Mouse (Mus musculus): ENCODE data around the gene Gm43552. TPM values are rescaled to one million over a fixed set of nuclear protein-coding genes. Genes with fewer than 3 reads are reported as not detected.
A peak's percentile ranks its signal among the peaks of the same experiment; 100 is the strongest.
"Not testable (repeated sequence)": the region's sequence is repeated elsewhere in the genome, so short reads cannot be mapped to it uniquely, and the experiment has no call there.

Gm43552 gene
- polyA plus RNA-seq, 1 experiment: not detected

- Histone ChIP-seq H3K9ac (ENCODE audit: low read depth, poor library complexity, severe bottlenecking) (peak overlapping the region; percentile 80), H3K27ac (ENCODE audit: insufficient read depth, low read length) (peak overlapping the region; percentile 80), H3K36me3 (ENCODE audit: control insufficient read depth, insufficient read depth, low read length, poor library complexity, severe bottlenecking) (peaks cover 12% of the 10 kb centered on the region), H3K4me3 (ENCODE audit: low read depth, low read length) (peak overlapping the region; percentile 81), H3K4me1 (ENCODE audit: control insufficient read depth, insufficient read depth, low read length) (peaks cover 3% of the 10 kb centered on the region), H3K27me3 (ENCODE audit: control insufficient read depth, insufficient read depth, low read length, poor library complexity, severe bottlenecking) (no peaks in the 10 kb centered on the region), H3K9me3 (replicated peaks; ENCODE audit: control insufficient read depth, insufficient read depth, low read length, poor library complexity, severe bottlenecking) (no peaks in the 10 kb centered on the region)
- TF ChIP-seq EP300 (IDR thresholded peaks at IDR 0.05; ENCODE audit: insufficient read depth, low read depth, low read length): no peak
- no peak for TF ChIP-seq CTCF (IDR thresholded peaks at IDR 0.05; ENCODE audit: low read depth, low read length)
- no peak for TF ChIP-seq POLR2A (IDR thresholded peaks at IDR 0.05; ENCODE audit: insufficient read depth, low read length)
Observed at GRCm38 (mm10) chr5:65537420-65538071, 44.9 kb upstream of the Gm43552 start.

- Histone ChIP-seq H3K4me1 (ENCODE audit: control insufficient read depth, insufficient read depth, low read length) (peaks cover 3% of the 10 kb centered on the region), H3K27me3 (ENCODE audit: control insufficient read depth, insufficient read depth, low read length, poor library complexity, severe bottlenecking) (no peaks in the 10 kb centered on the region), H3K9ac (ENCODE audit: low read depth, poor library complexity, severe bottlenecking) (peak within 1 kb of the TSS; percentile 80), H3K4me3 (ENCODE audit: low read depth, low read length) (peak within 1 kb of the TSS; percentile 89), H3K36me3 (ENCODE audit: control insufficient read depth, insufficient read depth, low read length, poor library complexity, severe bottlenecking) (peaks cover 5% of the 10 kb centered on the region), H3K9me3 (replicated peaks; ENCODE audit: control insufficient read depth, insufficient read depth, low read length, poor library complexity, severe bottlenecking) (no peaks in the 10 kb centered on the region), H3K27ac (ENCODE audit: insufficient read depth, low read length) (peak within 1 kb of the TSS; percentile 80)
- peak; percentile 59 for TF ChIP-seq POLR2A (IDR thresholded peaks at IDR 0.05; ENCODE audit: insufficient read depth, low read length)
- no peak for TF ChIP-seq EP300 (IDR thresholded peaks at IDR 0.05; ENCODE audit: insufficient read depth, low read depth, low read length)
Observed at GRCm38 (mm10) chr5:65536751-65537419, 44.3 kb upstream of the Gm43552 start, which contains the start of the genes Smim14 and Ube2k. TSS of gene Smim14 (minus strand) at chr5:65537184. TSS of gene Ube2k (plus strand) at chr5:65537233.

- not testable (repeated sequence) for H3K27me3 ChIP-seq (ENCODE audit: control insufficient read depth, insufficient read depth, low read length, poor library complexity, severe bottlenecking); H3K9me3 ChIP-seq (replicated peaks; ENCODE audit: control insufficient read depth, insufficient read depth, low read length, poor library complexity, severe bottlenecking); H3K4me1 ChIP-seq (ENCODE audit: control insufficient read depth, insufficient read depth, low read length); H3K36me3 ChIP-seq (ENCODE audit: control insufficient read depth, insufficient read depth, low read length, poor library complexity, severe bottlenecking)
- H3K27ac ChIP-seq (ENCODE audit: insufficient read depth, low read length): peak overlapping the region; percentile 79
- peak overlapping the region; percentile 80 for H3K9ac ChIP-seq (ENCODE audit: low read depth, poor library complexity, severe bottlenecking)
- H3K4me3 ChIP-seq (ENCODE audit: low read depth, low read length): peak overlapping the region; percentile 89
Observed at GRCm38 (mm10) chr5:65536068-65536465, 43.4 kb upstream of the Gm43552 start.

GRCm38 (mm10) chr5:65535457-65536067 lies 42.9 kb upstream of the Gm43552 start:
- H3K4me1 ChIP-seq (ENCODE audit: control insufficient read depth, insufficient read depth, low read length): peaks cover 3% of the 10 kb centered on the region
- H3K27me3 ChIP-seq (ENCODE audit: control insufficient read depth, insufficient read depth, low read length, poor library complexity, severe bottlenecking): no peaks in the 10 kb centered on the region
- TF ChIP-seq POLR2A (IDR thresholded peaks at IDR 0.05; ENCODE audit: insufficient read depth, low read length) (no peak), CTCF (IDR thresholded peaks at IDR 0.05; ENCODE audit: low read depth, low read length) (no peak), EP300 (IDR thresholded peaks at IDR 0.05; ENCODE audit: insufficient read depth, low read depth, low read length) (no peak)
- H3K9ac ChIP-seq (ENCODE audit: low read depth, poor library complexity, severe bottlenecking): peak overlapping the region; percentile 80
- no peak overlapping the region for H3K4me3 ChIP-seq (ENCODE audit: low read depth, low read length)
- peaks cover 3% of the 10 kb centered on the region for H3K36me3 ChIP-seq (ENCODE audit: control insufficient read depth, insufficient read depth, low read length, poor library complexity, severe bottlenecking)
- H3K9me3 ChIP-seq (replicated peaks; ENCODE audit: control insufficient read depth, insufficient read depth, low read length, poor library complexity, severe bottlenecking): no peaks in the 10 kb centered on the region
- H3K27ac ChIP-seq (ENCODE audit: insufficient read depth, low read length): no peak overlapping the region

GRCm38 (mm10) chr5:65534496-65534895 lies 41.9 kb upstream of the Gm43552 start:
- Histone ChIP-seq H3K4me1 (ENCODE audit: control insufficient read depth, insufficient read depth, low read length) (no peaks in the 10 kb centered on the region), H3K27me3 (ENCODE audit: control insufficient read depth, insufficient read depth, low read length, poor library complexity, severe bottlenecking) (no peaks in the 10 kb centered on the region), H3K36me3 (ENCODE audit: control insufficient read depth, insufficient read depth, low read length, poor library complexity, severe bottlenecking) (no peaks in the 10 kb centered on the region; the same call in none of the 2 replicates), H3K9ac (ENCODE audit: low read depth, poor library complexity, severe bottlenecking) (peak overlapping the region; percentile 39; the same call in 1 of the 2 replicates), H3K27ac (ENCODE audit: insufficient read depth, low read length) (peak overlapping the region; percentile 94), H3K4me3 (ENCODE audit: low read depth, low read length) (no peak overlapping the region), H3K9me3 (replicated peaks; ENCODE audit: control insufficient read depth, insufficient read depth, low read length, poor library complexity, severe bottlenecking) (no peaks in the 10 kb centered on the region)
- TF ChIP-seq CTCF (IDR thresholded peaks at IDR 0.05; ENCODE audit: low read depth, low read length) (no peak), EP300 (IDR thresholded peaks at IDR 0.05; ENCODE audit: insufficient read depth, low read depth, low read length) (no peak), POLR2A (IDR thresholded peaks at IDR 0.05; ENCODE audit: insufficient read depth, low read length) (no peak)

- Histone ChIP-seq H3K36me3 (ENCODE audit: control insufficient read depth, insufficient read depth, low read length, poor library complexity, severe bottlenecking) (no peaks in the 10 kb centered on the region), H3K9ac (ENCODE audit: low read depth, poor library complexity, severe bottlenecking) (no peak overlapping the region), H3K4me1 (ENCODE audit: control insufficient read depth, insufficient read depth, low read length) (peaks cover 5% of the 10 kb centered on the region), H3K4me3 (ENCODE audit: low read depth, low read length) (no peak overlapping the region), H3K27me3 (ENCODE audit: control insufficient read depth, insufficient read depth, low read length, poor library complexity, severe bottlenecking) (no peaks in the 10 kb centered on the region), H3K9me3 (replicated peaks; ENCODE audit: control insufficient read depth, insufficient read depth, low read length, poor library complexity, severe bottlenecking) (no peaks in the 10 kb centered on the region), H3K27ac (ENCODE audit: insufficient read depth, low read length) (no peak overlapping the region)
- no peak for TF ChIP-seq CTCF (IDR thresholded peaks at IDR 0.05; ENCODE audit: low read depth, low read length)
- no peak for TF ChIP-seq POLR2A (IDR thresholded peaks at IDR 0.05; ENCODE audit: insufficient read depth, low read length)
- TF ChIP-seq EP300 (IDR thresholded peaks at IDR 0.05; ENCODE audit: insufficient read depth, low read depth, low read length): no peak
Observed at GRCm38 (mm10) chr5:65531283-65531682, 38.6 kb upstream of the Gm43552 start.

Data from ES-Bruce4 (cell line).